Mouse (Mus musculus): ENCODE results near the gene Add2. TPM values are rescaled to one million over a fixed set of nuclear protein-coding genes. Genes with fewer than 3 reads are reported as not detected.

Add2 gene
- total RNA-seq, 2 experiments from 2014 or later = 241 to 253 TPM

- DNase-seq (ENCODE audit: low spot score in 2 of 2) = peak in 1 of 2 experiments; percentile 56
These were observed 11.7 kb downstream of the Add2 start for GRCm38 (mm10) chr6:86040140-86040539.

GRCm38 (mm10) chr6:86047510-86047909 lies 19.0 kb downstream of the Add2 start:
- no peak for DNase-seq (ENCODE audit: low spot score in 2 of 2)

GRCm38 (mm10) chr6:86048509-86048908 lies 20.0 kb downstream of the Add2 start:
- no peak for DNase-seq (ENCODE audit: low spot score in 2 of 2)

- no peak for DNase-seq (ENCODE audit: low spot score in 2 of 2)
These were observed 22.2 kb downstream of the Add2 start for GRCm38 (mm10) chr6:86050586-86051268.

GRCm38 (mm10) chr6:86052032-86052459 lies 23.6 kb downstream of the Add2 start:
- DNase-seq (ENCODE audit: low spot score in 2 of 2) = no peak

- no peak for DNase-seq (ENCODE audit: low spot score in 2 of 2)
These were observed 24.1 kb downstream of the Add2 start for GRCm38 (mm10) chr6:86052556-86052955.

GRCm38 (mm10) chr6:86053099-86053498 lies 24.6 kb downstream of the Add2 start:
- DNase-seq (ENCODE audit: low spot score in 2 of 2) = no peak

- no peak for DNase-seq (ENCODE audit: low spot score in 2 of 2)
These were observed 25.1 kb downstream of the Add2 start for GRCm38 (mm10) chr6:86053594-86053993.

GRCm38 (mm10) chr6:86058475-86058874 lies 30.0 kb downstream of the Add2 start:
- DNase-seq (ENCODE audit: low spot score in 2 of 2) = peak in 1 of 2 experiments; percentile 48

- no peak for DNase-seq (ENCODE audit: low spot score in 2 of 2)
These were observed 30.8 kb downstream of the Add2 start for GRCm38 (mm10) chr6:86059151-86059853.

- no peak for DNase-seq (ENCODE audit: low spot score in 2 of 2)
These were observed 31.7 kb downstream of the Add2 start for GRCm38 (mm10) chr6:86060170-86060569.

- no peak for DNase-seq (ENCODE audit: low spot score in 2 of 2)
These were observed 33.7 kb downstream of the Add2 start for GRCm38 (mm10) chr6:86062226-86062625.

GRCm38 (mm10) chr6:86062684-86063083 lies 34.2 kb downstream of the Add2 start:
- no peak for DNase-seq (ENCODE audit: low spot score in 2 of 2)

- DNase-seq (ENCODE audit: low spot score in 2 of 2) = peak; percentile 77 to 89
These were observed 36.0 kb downstream of the Add2 start for GRCm38 (mm10) chr6:86064318-86065016.

GRCm38 (mm10) chr6:86066727-86067126 lies 38.2 kb downstream of the Add2 start:
- peak in 1 of 2 experiments; percentile 48 for DNase-seq (ENCODE audit: low spot score in 2 of 2)

GRCm38 (mm10) chr6:86067145-86067544 lies 38.7 kb downstream of the Add2 start:
- DNase-seq (ENCODE audit: low spot score in 2 of 2) = no peak

- DNase-seq (ENCODE audit: low spot score in 2 of 2) = peak in 1 of 2 experiments; percentile 52
These were observed 40.5 kb downstream of the Add2 start for GRCm38 (mm10) chr6:86069009-86069408.

GRCm38 (mm10) chr6:86069856-86070255 lies 41.4 kb downstream of the Add2 start:
- DNase-seq (ENCODE audit: low spot score in 2 of 2) = no peak

GRCm38 (mm10) chr6:86070277-86070676 lies 41.8 kb downstream of the Add2 start:
- no peak for DNase-seq (ENCODE audit: low spot score in 2 of 2)

- DNase-seq (ENCODE audit: low spot score in 2 of 2) = no peak
These were observed 45.4 kb downstream of the Add2 start for GRCm38 (mm10) chr6:86073882-86074281.

GRCm38 (mm10) chr6:86074538-86075204 lies 46.2 kb downstream of the Add2 start:
- no peak for DNase-seq (ENCODE audit: low spot score in 2 of 2)
